Mouse (Mus musculus): ENCODE data around the gene Tcp10b.
"Not testable (repeated sequence)": the region's sequence is repeated elsewhere in the genome, so short reads cannot be mapped to it uniquely, and the experiment has no call there.

Gene Tcp10b

GRCm38 (mm10) chr17:13060804-13061203, at the start of gene Tcp10b:
Tcp10b (plus strand) TSS chr17:13061104.
- ATAC-seq (ENCODE audit: low TSS enrichment) = not testable (repeated sequence)

GRCm38 (mm10) chr17:13013316-13013715, 47.6 kb upstream of the Tcp10b start:
- no peak for ATAC-seq (ENCODE audit: low TSS enrichment)

- ATAC-seq (ENCODE audit: low TSS enrichment) = not testable (repeated sequence)
Observed at GRCm38 (mm10) chr17:13036627-13037192, 24.2 kb upstream of the Tcp10b start.

GRCm38 (mm10) chr17:13043846-13044673, 16.8 kb upstream of the Tcp10b start:
- peak; percentile 92 for ATAC-seq (ENCODE audit: low TSS enrichment)

- ATAC-seq (ENCODE audit: low TSS enrichment) = not testable (repeated sequence)
Observed at GRCm38 (mm10) chr17:13052124-13052813, 8.6 kb upstream of the Tcp10b start, which contains the start of gene Gpr31b. Gpr31b (minus strand) TSS chr17:13052296.

GRCm38 (mm10) chr17:13062882-13063281, 2.0 kb downstream of the Tcp10b start:
- not testable (repeated sequence) for ATAC-seq (ENCODE audit: low TSS enrichment)

GRCm38 (mm10) chr17:13067864-13068385, 7.0 kb downstream of the Tcp10b start:
- ATAC-seq (ENCODE audit: low TSS enrichment) = not testable (repeated sequence)

- not testable (repeated sequence) for ATAC-seq (ENCODE audit: low TSS enrichment)
Observed at GRCm38 (mm10) chr17:13069227-13069626, 8.3 kb downstream of the Tcp10b start.

GRCm38 (mm10) chr17:13091510-13091909, 30.6 kb downstream of the Tcp10b start:
- ATAC-seq (ENCODE audit: low TSS enrichment) = not testable (repeated sequence)

- not testable (repeated sequence) for ATAC-seq (ENCODE audit: low TSS enrichment)
Observed at GRCm38 (mm10) chr17:13092100-13092764, 31.3 kb downstream of the Tcp10b start.

GRCm38 (mm10) chr17:13092960-13093359, 32.1 kb downstream of the Tcp10b start:
- ATAC-seq (ENCODE audit: low TSS enrichment) = not testable (repeated sequence)

GRCm38 (mm10) chr17:13106563-13106962, 45.7 kb downstream of the Tcp10b start:
- not testable (repeated sequence) for ATAC-seq (ENCODE audit: low TSS enrichment)

GRCm38 (mm10) chr17:13112504-13113291, 51.8 kb downstream of the Tcp10b start:
- ATAC-seq (ENCODE audit: low TSS enrichment) = peak; percentile 92

GRCm38 (mm10) chr17:13123308-13124038, 62.6 kb downstream of the Tcp10b start:
- not testable (repeated sequence) for ATAC-seq (ENCODE audit: low TSS enrichment)

- not testable (repeated sequence) for ATAC-seq (ENCODE audit: low TSS enrichment)
Observed at GRCm38 (mm10) chr17:13124241-13124640, 63.3 kb downstream of the Tcp10b start.

GRCm38 (mm10) chr17:13129324-13129723, 68.4 kb downstream of the Tcp10b start:
- not testable (repeated sequence) for ATAC-seq (ENCODE audit: low TSS enrichment)

- ATAC-seq (ENCODE audit: low TSS enrichment) = not testable (repeated sequence)
Observed at GRCm38 (mm10) chr17:13129737-13130465, 69.0 kb downstream of the Tcp10b start.

- not testable (repeated sequence) for ATAC-seq (ENCODE audit: low TSS enrichment)
Observed at GRCm38 (mm10) chr17:13131710-13132109, 70.8 kb downstream of the Tcp10b start, which contains the start of gene Unc93a. Unc93a (minus strand) TSS chr17:13131810.

Measured in frontal cortex, adult (tissue).